Mouse (Mus musculus): ENCODE measurements around the gene Erc1. TPM values are rescaled to one million over a fixed set of nuclear protein-coding genes. Genes with fewer than 3 reads are reported as not detected.

The Erc1 gene
- polyA plus RNA-seq, 1 experiment from 2014 or later = 8.4 TPM

- Histone ChIP-seq H3K36me3 (ENCODE audit: inconsistent target) (no peaks in the 10 kb centered on the region), H3K27ac (no peak overlapping the region), H3K4me3 (ENCODE audit: inconsistent target) (no peak overlapping the region), H3K79me2 (ENCODE audit: inconsistent target) (no peaks in the 10 kb centered on the region)
- 12% methylated on average over 3 of the region's 3 CpGs for WGBS (ENCODE audit: missing documents)
Measured at GRCm38 (mm10) chr6:119521482-119521900, 326.5 kb downstream of the Erc1 start.

Other genes starting within 250 kb of the Erc1 start
- 5.0 to 8.7 TPM (median 6.8 TPM) in 3 replicates for gene Rad52, start 54.5 kb upstream of the Erc1 start, polyA plus RNA-seq (2018)
- gene Wnk1, start 190.5 kb upstream of the Erc1 start, polyA plus RNA-seq (2018) = 206 to 532 TPM (median 350 TPM) in 3 replicates
- gene Ninj2, start 245.2 kb upstream of the Erc1 start, polyA plus RNA-seq (2018) = not detected in 3 replicates

All from macrophage (primary cell).